Mouse (Mus musculus): Measurements from ENCODE around the gene Pak3. TPM values are rescaled to one million over a fixed set of nuclear protein-coding genes. Genes with fewer than 3 reads are reported as not detected.

Pak3 gene
- polyA plus RNA-seq, 1 experiment from 2014 or later, result 5.3 TPM

DNA sequence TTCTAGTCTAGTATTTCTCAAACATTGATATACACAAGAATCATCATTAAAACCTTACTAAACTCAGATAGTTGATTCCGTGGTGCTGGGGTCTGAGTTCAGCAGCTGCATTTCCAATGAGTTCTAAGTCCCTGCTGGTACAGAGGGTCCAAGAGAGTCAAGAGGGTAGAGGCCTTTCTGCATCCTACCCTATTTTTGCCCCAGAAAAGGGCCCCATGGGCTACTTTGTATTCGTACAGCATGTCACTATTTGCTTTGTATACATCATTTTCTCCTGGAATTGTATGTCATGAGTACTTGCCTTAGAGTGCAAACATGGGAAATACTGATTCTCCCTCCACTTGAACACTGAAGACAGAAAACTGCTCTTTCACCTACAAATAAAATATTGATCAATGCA, 24.4 kb downstream of the Pak3 start:
- Histone ChIP-seq H3K27me3 (replicated peaks; ENCODE audit: control insufficient read depth, insufficient read depth, low read length) (no peaks in the 10 kb centered on the region), H3K36me3 (ENCODE audit: control insufficient read depth, insufficient read depth, low read length) (no peaks in the 10 kb centered on the region), H3K4me2 (ENCODE audit: low read depth, low read length) (no peak overlapping the region), H3K4me1 (ENCODE audit: control insufficient read depth, insufficient read depth, low read length) (no peaks in the 10 kb centered on the region), H3K4me3 (ENCODE audit: low read length) (no peak overlapping the region), H3K9me3 (ENCODE audit: control insufficient read depth, low read length) (no peaks in the 10 kb centered on the region), H3K27ac (ENCODE audit: low read length) (no peak overlapping the region), H3K9ac (ENCODE audit: low read depth, low read length) (no peak overlapping the region)
- ATAC-seq, result no peak
- 65% methylated on average over 2 of the region's 2 CpGs for whole genome bisulfite sequencing

DNA sequence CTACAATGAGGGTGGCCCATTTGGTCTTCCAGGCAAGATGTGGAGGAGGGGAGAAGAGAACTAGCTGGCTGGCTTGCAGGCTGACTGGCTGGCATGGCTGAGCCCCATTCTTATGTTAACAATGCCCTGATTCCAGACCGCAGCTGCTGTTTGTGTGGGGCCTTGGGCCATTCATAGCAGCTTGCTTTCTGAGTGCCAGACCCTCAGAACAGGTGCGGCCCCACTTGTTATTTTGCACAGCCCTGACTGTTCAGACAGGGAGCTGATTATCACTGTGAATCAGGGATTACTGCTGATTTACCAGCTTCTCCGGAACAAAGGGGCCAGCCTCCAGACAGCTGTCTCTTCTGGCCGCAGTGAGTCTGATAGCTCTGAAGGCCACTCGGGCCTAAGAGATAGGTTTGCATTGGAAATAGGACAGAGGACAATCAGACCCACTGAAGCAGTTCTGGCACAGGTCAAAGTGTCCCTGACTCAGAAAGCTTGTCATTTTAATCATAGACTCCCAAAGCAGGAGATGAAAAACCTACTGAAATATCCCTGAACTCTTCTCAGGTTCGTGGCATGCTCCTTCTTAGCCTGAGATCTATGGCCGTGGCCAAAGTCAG, 24.9 kb downstream of the Pak3 start:
- no peaks in the 10 kb centered on the region for H3K36me3 ChIP-seq (ENCODE audit: control insufficient read depth, insufficient read depth, low read length)
- no peak for ATAC-seq
- WGBS, result 49% methylated on average over 7 of the region's 7 CpGs

DNA sequence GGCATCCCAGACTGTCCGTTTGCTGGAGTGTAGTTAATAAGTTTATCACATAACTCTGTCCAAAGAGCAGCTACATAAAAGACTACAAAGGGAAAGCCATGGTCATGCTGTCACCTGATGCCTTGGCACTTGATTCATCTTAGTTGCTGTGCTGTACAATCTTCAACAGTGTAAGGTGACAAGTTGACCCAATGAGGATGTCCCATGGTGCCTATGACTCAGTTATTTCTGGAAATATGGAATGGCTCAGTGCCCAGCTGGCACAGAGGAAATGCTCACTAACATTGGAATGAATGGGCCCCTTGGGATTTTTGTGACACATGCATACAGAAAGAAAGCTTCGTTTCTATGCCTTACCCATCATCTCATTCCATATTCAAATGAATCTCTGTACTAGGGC, 55.3 kb downstream of the Pak3 start:
- Histone ChIP-seq H3K27ac (ENCODE audit: low read length) (no peak overlapping the region), H3K27me3 (replicated peaks; ENCODE audit: control insufficient read depth, insufficient read depth, low read length) (no peaks in the 10 kb centered on the region), H3K9me3 (ENCODE audit: control insufficient read depth, low read length) (no peaks in the 10 kb centered on the region), H3K36me3 (ENCODE audit: control insufficient read depth, insufficient read depth, low read length) (no peaks in the 10 kb centered on the region), H3K9ac (ENCODE audit: low read depth, low read length) (no peak overlapping the region), H3K4me2 (ENCODE audit: low read depth, low read length) (no peak overlapping the region), H3K4me1 (ENCODE audit: control insufficient read depth, insufficient read depth, low read length) (no peaks in the 10 kb centered on the region), H3K4me3 (ENCODE audit: low read length) (no peak overlapping the region)
- 54% methylated on average over 2 of the region's 2 CpGs for WGBS
- no peak for ATAC-seq

More for the DNA sequence above, 24.9 kb downstream of the Pak3 start:
- Histone ChIP-seq H3K27me3 (replicated peaks; ENCODE audit: control insufficient read depth, insufficient read depth, low read length) (no peaks in the 10 kb centered on the region), H3K4me3 (ENCODE audit: low read length) (no peak overlapping the region), H3K4me2 (ENCODE audit: low read depth, low read length) (no peak overlapping the region), H3K9me3 (ENCODE audit: control insufficient read depth, low read length) (no peaks in the 10 kb centered on the region), H3K9ac (ENCODE audit: low read depth, low read length) (no peak overlapping the region), H3K4me1 (ENCODE audit: control insufficient read depth, insufficient read depth, low read length) (no peaks in the 10 kb centered on the region), H3K27ac (ENCODE audit: low read length) (no peak overlapping the region)

DNA sequence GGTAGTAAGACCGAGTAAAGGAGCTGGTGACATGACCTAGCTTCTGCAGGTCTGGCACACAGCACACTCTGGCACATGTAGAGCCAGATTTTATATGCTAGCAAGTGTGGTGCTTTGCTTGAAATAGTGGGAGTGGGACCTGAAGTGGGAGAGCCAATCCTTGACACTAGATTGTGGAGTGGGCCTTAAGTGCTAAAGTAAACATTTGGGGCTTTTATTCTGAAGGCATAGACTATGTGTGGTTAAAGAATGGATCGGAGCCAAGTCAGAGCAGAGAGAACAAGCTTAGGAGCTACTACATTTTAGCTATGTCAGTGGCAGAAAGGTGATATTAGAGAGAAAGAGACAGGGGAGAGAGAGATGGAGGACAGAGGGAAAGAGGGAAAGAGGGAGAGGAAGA, 61.5 kb downstream of the Pak3 start:
- Histone ChIP-seq H3K4me2 (ENCODE audit: low read depth, low read length) (no peak overlapping the region), H3K9ac (ENCODE audit: low read depth, low read length) (no peak overlapping the region), H3K9me3 (ENCODE audit: control insufficient read depth, low read length) (no peaks in the 10 kb centered on the region), H3K4me3 (ENCODE audit: low read length) (no peak overlapping the region), H3K27ac (ENCODE audit: low read length) (no peak overlapping the region), H3K27me3 (replicated peaks; ENCODE audit: control insufficient read depth, insufficient read depth, low read length) (no peaks in the 10 kb centered on the region), H3K36me3 (ENCODE audit: control insufficient read depth, insufficient read depth, low read length) (no peaks in the 10 kb centered on the region), H3K4me1 (ENCODE audit: control insufficient read depth, insufficient read depth, low read length) (no peaks in the 10 kb centered on the region)
- WGBS, result 63% methylated on average over 2 of the region's 2 CpGs
- ATAC-seq, result no peak

DNA sequence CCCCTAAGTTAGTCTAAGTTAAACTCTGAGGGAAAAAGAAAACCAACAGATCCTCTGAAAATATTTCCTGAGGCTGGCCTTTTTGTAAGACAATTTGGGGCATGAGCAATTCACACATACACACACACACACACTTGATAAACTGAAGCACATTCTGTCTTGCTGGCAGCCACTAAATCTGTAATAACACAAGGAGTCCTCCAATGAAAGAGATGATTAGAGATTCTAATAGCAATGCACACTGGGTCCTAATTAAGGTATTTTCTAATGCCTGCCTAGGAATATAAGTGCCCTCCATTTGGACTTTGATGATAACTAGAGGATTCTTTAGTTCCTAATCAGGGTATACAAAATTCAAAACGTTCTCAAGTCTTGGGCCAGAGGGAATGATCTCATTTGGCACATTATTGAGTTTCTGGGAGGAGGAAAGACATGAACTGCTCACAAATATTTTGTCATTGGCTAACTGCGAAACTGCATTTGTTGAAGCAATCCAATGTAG, 62.1 kb downstream of the Pak3 start:
- Histone ChIP-seq H3K4me3 (ENCODE audit: low read length) (no peak overlapping the region), H3K36me3 (ENCODE audit: control insufficient read depth, insufficient read depth, low read length) (no peaks in the 10 kb centered on the region), H3K9ac (ENCODE audit: low read depth, low read length) (no peak overlapping the region), H3K9me3 (ENCODE audit: control insufficient read depth, low read length) (no peaks in the 10 kb centered on the region), H3K27ac (ENCODE audit: low read length) (no peak overlapping the region), H3K27me3 (replicated peaks; ENCODE audit: control insufficient read depth, insufficient read depth, low read length) (no peaks in the 10 kb centered on the region; the same call in 1 of the 2 replicates), H3K4me2 (ENCODE audit: low read depth, low read length) (no peak overlapping the region), H3K4me1 (ENCODE audit: control insufficient read depth, insufficient read depth, low read length) (no peaks in the 10 kb centered on the region)
- 48% methylated on average over 2 of the region's 2 CpGs for WGBS
- no peak for ATAC-seq

DNA sequence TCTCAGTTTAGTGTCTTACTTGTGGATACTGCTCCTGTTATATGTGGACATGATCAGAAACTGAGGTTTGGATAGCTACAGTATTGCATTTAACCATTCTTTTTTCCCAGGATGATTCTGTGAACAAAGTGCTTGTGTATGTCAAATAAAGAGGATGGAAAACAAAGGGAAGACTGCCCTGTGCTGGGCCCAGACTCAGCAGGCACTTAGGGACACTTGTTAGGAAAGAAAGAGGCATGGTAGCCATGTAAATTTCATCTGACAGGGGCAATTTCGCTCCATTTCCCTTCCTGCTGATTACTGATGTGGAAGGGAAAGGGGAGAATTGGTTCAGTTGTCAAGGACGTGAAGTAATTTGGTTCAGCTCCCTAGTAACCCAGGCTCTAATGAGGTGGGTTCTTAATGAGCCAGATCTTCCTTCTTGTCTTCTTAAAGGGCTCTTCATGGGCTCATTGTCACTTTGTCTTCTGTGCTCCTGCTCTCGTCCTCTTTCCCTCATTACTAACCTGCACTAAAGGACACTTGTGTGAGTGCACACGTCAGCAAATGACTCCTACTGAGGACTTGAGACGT, 88.6 kb downstream of the Pak3 start:
- no peak overlapping the region for H3K9ac ChIP-seq (ENCODE audit: low read depth, low read length)
- no peak for ATAC-seq
- H3K9me3 ChIP-seq (ENCODE audit: control insufficient read depth, low read length), result no peaks in the 10 kb centered on the region
- no peaks in the 10 kb centered on the region for H3K27me3 ChIP-seq (replicated peaks; ENCODE audit: control insufficient read depth, insufficient read depth, low read length)
- 63% methylated on average over 5 of the region's 5 CpGs for WGBS
- H3K36me3 ChIP-seq (ENCODE audit: control insufficient read depth, insufficient read depth, low read length), result no peaks in the 10 kb centered on the region
- no peak overlapping the region for H3K4me3 ChIP-seq (ENCODE audit: low read length)
- H3K4me2 ChIP-seq (ENCODE audit: low read depth, low read length), result no peak overlapping the region
- no peak overlapping the region for H3K27ac ChIP-seq (ENCODE audit: low read length)
- no peaks in the 10 kb centered on the region for H3K4me1 ChIP-seq (ENCODE audit: control insufficient read depth, insufficient read depth, low read length)

DNA sequence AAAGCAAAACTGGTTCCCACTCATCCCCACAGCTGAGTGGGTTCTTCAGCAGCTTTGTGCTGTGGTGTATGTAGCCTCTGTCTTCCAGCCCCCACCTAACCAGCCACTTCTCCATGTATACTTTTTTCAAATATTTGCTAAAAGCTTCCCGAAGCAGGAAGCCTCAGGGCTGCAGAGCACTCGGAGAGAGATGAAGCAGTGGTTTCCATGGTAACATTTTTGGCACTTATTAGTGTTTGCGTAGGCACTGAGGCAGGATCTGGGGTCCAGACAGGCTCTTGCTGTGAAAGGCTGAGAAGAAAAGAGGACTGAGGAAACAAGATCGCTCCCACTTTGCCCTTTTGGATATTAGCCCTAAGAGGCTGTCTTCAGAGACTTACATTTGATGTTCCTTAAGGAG, 100.3 kb downstream of the Pak3 start:
- H3K36me3 ChIP-seq (ENCODE audit: control insufficient read depth, insufficient read depth, low read length), result no peaks in the 10 kb centered on the region
- no peak overlapping the region for H3K4me2 ChIP-seq (ENCODE audit: low read depth, low read length)
- H3K27me3 ChIP-seq (replicated peaks; ENCODE audit: control insufficient read depth, insufficient read depth, low read length), result 0 out of 2 replicates have a peak, but pooled peaks cover 2% of the 10 kb centered on the region
- no peak overlapping the region for H3K27ac ChIP-seq (ENCODE audit: low read length)
- no peaks in the 10 kb centered on the region for H3K4me1 ChIP-seq (ENCODE audit: control insufficient read depth, insufficient read depth, low read length)
- 44% methylated on average over 4 of the region's 4 CpGs for WGBS
- no peak overlapping the region for H3K9ac ChIP-seq (ENCODE audit: low read depth, low read length)
- H3K9me3 ChIP-seq (ENCODE audit: control insufficient read depth, low read length), result no peaks in the 10 kb centered on the region
- no peak for ATAC-seq
- no peak overlapping the region for H3K4me3 ChIP-seq (ENCODE audit: low read length)

DNA sequence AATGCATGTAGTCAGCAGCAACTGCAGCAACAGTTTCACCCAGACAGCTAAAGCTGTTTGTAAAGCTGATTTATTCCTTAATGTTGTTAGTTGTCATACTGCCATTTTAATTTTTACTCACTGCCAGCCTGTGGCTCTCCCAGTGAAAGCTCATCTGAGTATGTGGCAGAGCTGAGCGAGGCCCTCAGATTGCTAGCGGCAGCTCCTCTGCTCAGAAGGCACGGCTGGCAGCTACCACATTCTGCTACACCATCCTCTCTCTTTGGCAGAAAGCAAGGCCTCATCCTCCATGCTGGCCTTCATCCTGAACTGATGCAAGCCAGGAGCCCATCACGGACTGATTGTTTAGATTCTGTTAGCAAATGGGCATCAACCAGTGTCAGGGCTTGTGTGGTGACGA, 109.4 kb downstream of the Pak3 start:
- no peak for ATAC-seq
- H3K9me3 ChIP-seq (ENCODE audit: control insufficient read depth, low read length), result no peaks in the 10 kb centered on the region
- WGBS, result 66% methylated on average over 5 of the region's 5 CpGs

DNA sequence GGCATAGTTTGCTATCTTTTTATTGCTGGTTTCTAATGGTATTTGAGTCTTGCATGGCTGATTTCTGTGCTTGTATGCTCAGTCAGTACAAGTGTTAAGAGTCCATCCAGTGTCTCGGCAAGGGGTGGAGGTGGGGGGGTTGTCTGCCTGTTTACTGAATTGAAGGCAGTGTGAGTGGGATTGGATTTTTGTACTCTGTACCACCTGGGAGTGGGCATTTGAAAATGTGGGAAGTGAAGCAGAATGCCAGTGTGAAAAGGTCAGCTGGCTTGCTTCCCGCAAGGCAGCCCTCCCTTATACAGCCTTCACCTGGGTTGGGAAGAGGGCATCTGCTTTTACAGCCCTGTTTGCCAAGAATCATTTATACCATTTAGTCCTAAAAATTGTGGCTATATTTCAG, 125.5 kb downstream of the Pak3 start:
- H3K9me3 ChIP-seq (ENCODE audit: control insufficient read depth, low read length), result no peaks in the 10 kb centered on the region
- no peak overlapping the region for H3K9ac ChIP-seq (ENCODE audit: low read depth, low read length)
- 68% methylated on average over 2 of the region's 2 CpGs for WGBS
- H3K27ac ChIP-seq (ENCODE audit: low read length), result no peak overlapping the region
- no peak overlapping the region for H3K4me3 ChIP-seq (ENCODE audit: low read length)
- no peaks in the 10 kb centered on the region for H3K36me3 ChIP-seq (ENCODE audit: control insufficient read depth, insufficient read depth, low read length)
- no peaks in the 10 kb centered on the region for H3K4me1 ChIP-seq (ENCODE audit: control insufficient read depth, insufficient read depth, low read length)
- no peaks in the 10 kb centered on the region for H3K27me3 ChIP-seq (replicated peaks; ENCODE audit: control insufficient read depth, insufficient read depth, low read length)
- no peak overlapping the region for H3K4me2 ChIP-seq (ENCODE audit: low read depth, low read length)
- ATAC-seq, result no peak

More for the DNA sequence above, 109.4 kb downstream of the Pak3 start:
- Histone ChIP-seq H3K27ac (ENCODE audit: low read length) (no peak overlapping the region), H3K4me3 (ENCODE audit: low read length) (no peak overlapping the region), H3K4me2 (ENCODE audit: low read depth, low read length) (no peak overlapping the region), H3K4me1 (ENCODE audit: control insufficient read depth, insufficient read depth, low read length) (no peaks in the 10 kb centered on the region), H3K27me3 (replicated peaks; ENCODE audit: control insufficient read depth, insufficient read depth, low read length) (no peaks in the 10 kb centered on the region), H3K36me3 (ENCODE audit: control insufficient read depth, insufficient read depth, low read length) (no peaks in the 10 kb centered on the region), H3K9ac (ENCODE audit: low read depth, low read length) (no peak overlapping the region)

DNA sequence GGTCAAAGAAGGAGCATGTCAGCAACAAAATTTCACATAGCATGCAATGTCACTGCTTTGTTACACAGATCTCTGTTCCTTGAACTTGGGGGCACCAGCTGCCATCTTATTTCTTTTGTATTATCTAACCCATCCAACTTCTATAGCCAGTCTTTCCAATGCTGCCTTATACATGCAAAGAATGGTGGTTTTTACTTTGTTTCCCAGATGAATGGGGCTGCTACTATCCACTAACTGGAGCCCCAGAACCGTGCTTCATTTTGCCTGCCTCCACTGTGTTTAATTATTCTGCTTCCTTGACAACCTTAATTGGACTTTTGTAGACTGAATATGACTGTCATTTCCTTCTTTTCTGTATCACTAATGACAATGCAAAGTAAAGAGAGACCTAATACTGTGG, 126.4 kb downstream of the Pak3 start:
- no peak overlapping the region for H3K27ac ChIP-seq (ENCODE audit: low read length)
- H3K4me1 ChIP-seq (ENCODE audit: control insufficient read depth, insufficient read depth, low read length), result no peaks in the 10 kb centered on the region
- ATAC-seq, result no peak
- no peaks in the 10 kb centered on the region for H3K9me3 ChIP-seq (ENCODE audit: control insufficient read depth, low read length)
- H3K4me2 ChIP-seq (ENCODE audit: low read depth, low read length), result no peak overlapping the region
- no peak overlapping the region for H3K4me3 ChIP-seq (ENCODE audit: low read length)
- no peak overlapping the region for H3K9ac ChIP-seq (ENCODE audit: low read depth, low read length)
- 52% methylated on average over 1 of the region's 1 CpGs for WGBS
- H3K36me3 ChIP-seq (ENCODE audit: control insufficient read depth, insufficient read depth, low read length), result no peaks in the 10 kb centered on the region
- H3K27me3 ChIP-seq (replicated peaks; ENCODE audit: control insufficient read depth, insufficient read depth, low read length), result no peaks in the 10 kb centered on the region

Measured in intestine, embryonic 16.5 days (tissue).